Mouse (Mus musculus) limb, embryonic 13.5 days (tissue): ENCODE data around the gene Galr2. TPM values are rescaled to one million over a fixed set of nuclear protein-coding genes. Genes with fewer than 3 reads are reported as not detected.
A peak's percentile ranks its signal among the peaks of the same experiment; 100 is the strongest.

Source experiments
- ATAC-seq: fragments of 200-750 bp; cut with Nextera tagmentation; 2 replicates; pipeline ENCODE4 v1.8.0; 2017; ENCODE audit warnings: low read depth, moderate number of reproducible peaks, moderate TSS enrichment; ENCODE audit not compliant: low FRiP score
- H3K27ac ChIP-seq: fragments of 300-500 bp; sonication (generic); 2 replicates; pipeline ENCODE4 v1.5.1; 2015; ENCODE audit warnings: inconsistent platforms, mild to moderate bottlenecking, moderate library complexity
- H3K27me3 ChIP-seq: fragments of 300-500 bp; sonication (generic); 2 replicates; pipeline ENCODE4 v1.6.1; 2015; ENCODE audit warnings: mild to moderate bottlenecking, inconsistent platforms
- H3K36me3 ChIP-seq: fragments of 300-500 bp; sonication (generic); 2 replicates; pipeline ENCODE4 v1.6.1; 2015; ENCODE audit warnings: inconsistent platforms, mild to moderate bottlenecking, moderate library complexity
- H3K4me1 ChIP-seq: fragments of 300-500 bp; sonication (generic); 2 replicates; pipeline ENCODE4 v1.6.1; 2015; ENCODE audit warnings: inconsistent platforms
- H3K4me2 ChIP-seq: fragments of 300-500 bp; sonication (generic); replicated peaks from 2 replicates; pipeline ENCODE4 v1.6.1; 2015; ENCODE audit warnings: inconsistent platforms, mild to moderate bottlenecking, moderate library complexity
- H3K4me3 ChIP-seq: fragments of 300-500 bp; sonication (generic); 2 replicates; pipeline ENCODE4 v1.5.1; 2015; ENCODE audit warnings: moderate library complexity, mild to moderate bottlenecking, inconsistent platforms
- H3K9ac ChIP-seq: fragments of 300-500 bp; sonication (generic); 2 replicates; pipeline ENCODE4 v1.6.1; 2015; ENCODE audit warnings: mild to moderate bottlenecking, inconsistent platforms
- H3K9me3 ChIP-seq: fragments of 300-500 bp; sonication (generic); 2 replicates; pipeline ENCODE4 v1.6.1; 2016; ENCODE audit warnings: inconsistent platforms
- WGBS: fragments of 180-500 bp; shearing (Covaris S2); methylation state at CpG from one replicate; pipeline ENCODE4 v1.1.7; 2015; 5-methylcytosine and 5-hydroxymethylcytosine counted together
- polyA plus RNA-seq: library from polyadenylated mRNA; unstranded; fragments of >200 nt; fragmentation: Nextera tagmentation; extraction: Ambion mirVana; gene quantifications from 2 replicates; pipeline ENCODE4 v1.2.1, GENCODE M21; 2015

Galr2 gene
- polyA plus RNA-seq, 1 experiment from 2014 or later: 0.18 TPM

DNA sequence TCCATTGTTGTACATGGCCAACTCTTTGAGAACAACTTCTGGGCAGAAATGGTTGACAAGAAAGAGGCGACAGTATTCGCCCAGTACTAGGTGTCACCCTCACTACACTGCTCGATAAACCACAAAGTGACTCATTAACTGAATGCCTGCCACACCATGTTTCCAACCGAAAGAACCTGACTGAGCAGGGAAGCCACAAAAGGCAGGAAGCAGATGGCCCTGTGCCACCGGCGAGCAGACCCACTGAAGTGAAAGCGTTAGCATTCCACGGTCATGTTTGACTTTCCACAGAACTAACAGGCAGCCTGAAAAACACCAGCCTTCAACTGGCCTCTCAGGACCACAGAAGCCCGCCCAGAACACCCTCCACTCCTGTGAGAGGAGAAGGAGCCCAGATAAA, 26.1 kb upstream of the Galr2 start:
- H3K4me3 ChIP-seq: no peak overlapping the region
- no peak overlapping the region for H3K4me2 ChIP-seq
- H3K9me3 ChIP-seq: no peaks in the 10 kb centered on the region
- 81% methylated on average over 9 of the region's 9 CpGs for WGBS
- no peak overlapping the region for H3K9ac ChIP-seq
- peaks cover 99% of the 10 kb centered on the region for H3K36me3 ChIP-seq
- no peak for ATAC-seq
- no peaks in the 10 kb centered on the region for H3K4me1 ChIP-seq
- H3K27me3 ChIP-seq: no peaks in the 10 kb centered on the region
- H3K27ac ChIP-seq: no peak overlapping the region

DNA sequence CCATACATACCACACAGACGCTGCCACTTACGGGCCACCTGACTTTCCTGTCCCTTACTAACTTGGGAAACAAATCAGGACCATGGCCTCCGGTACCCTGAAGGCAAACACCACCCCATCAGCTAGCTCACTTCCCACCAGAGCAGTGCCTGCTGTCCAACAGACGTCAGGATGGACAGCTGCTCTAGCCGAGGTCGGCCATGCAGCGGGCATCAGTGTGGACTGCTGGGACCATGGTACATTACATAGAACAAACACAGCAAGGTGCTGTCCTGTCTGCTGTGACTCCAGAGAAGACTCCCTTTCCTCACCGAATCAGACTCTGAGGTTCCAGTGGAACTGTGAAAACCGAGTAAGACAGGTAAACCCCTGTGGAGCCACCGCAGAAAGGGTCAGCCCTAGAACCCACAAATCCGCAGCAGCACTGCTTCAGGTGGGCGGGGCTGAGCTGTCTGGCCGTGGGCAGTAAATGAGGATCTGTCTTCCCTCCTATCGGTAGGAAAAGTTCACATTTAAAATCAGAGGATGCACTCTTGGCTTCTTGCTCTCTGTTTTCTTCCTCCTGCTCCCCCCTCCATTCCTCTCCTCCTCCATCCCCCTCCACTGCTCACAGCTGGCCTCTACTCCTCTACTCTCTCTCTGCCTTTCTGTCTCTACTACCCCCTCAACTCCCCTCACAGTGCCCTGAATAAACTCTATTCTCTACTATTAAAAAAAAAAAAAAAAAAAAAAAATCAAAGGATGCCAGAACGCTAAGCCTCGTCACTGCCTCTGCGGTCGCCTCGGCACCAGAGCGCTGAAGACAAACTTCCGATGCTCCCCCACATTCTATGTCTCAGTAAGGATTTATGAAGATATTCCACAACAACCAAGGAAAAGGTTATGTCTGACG, 25.4 kb upstream of the Galr2 start:
- Histone ChIP-seq H3K27me3 (no peaks in the 10 kb centered on the region), H3K4me1 (no peaks in the 10 kb centered on the region), H3K9ac (no peak overlapping the region), H3K36me3 (peaks cover 99% of the 10 kb centered on the region), H3K4me3 (no peak overlapping the region), H3K9me3 (no peaks in the 10 kb centered on the region), H3K27ac (peak overlapping the region; percentile 33; the same call in 1 of the 2 replicates), H3K4me2 (no peak overlapping the region)
- ATAC-seq: no peak
- 81% methylated on average over 22 of the region's 22 CpGs for WGBS

DNA sequence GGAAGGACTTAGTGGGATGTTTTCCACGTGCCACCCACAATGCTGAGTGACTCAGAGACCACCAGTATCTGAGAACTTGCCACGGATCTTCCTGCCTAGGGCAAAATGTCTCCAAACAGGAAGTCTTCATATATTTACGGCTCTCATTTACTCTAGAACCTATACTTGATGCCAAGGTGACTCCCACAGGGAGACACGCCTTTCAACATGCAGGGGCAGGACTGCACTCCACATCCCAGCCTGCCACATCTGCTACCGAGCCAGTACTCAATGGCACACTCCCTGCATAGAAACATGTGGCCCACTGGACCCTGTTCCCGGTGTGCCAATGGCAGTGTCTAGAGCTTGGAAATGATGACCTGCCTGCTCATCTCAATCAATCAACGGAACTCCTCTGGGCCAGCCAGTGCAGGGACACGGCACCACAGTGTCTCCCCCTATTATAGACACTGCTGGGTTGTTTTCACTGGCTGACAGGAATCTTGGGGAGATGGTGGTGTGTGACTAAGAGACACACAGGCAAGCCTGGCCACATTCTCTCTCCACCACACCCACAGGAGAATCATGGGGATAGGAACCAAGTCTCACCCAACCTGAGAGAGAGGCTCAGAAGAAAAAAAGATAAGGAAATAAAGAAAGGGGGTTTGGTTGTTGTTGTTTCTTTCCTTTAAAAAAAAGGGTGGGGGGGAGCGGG, 24.6 kb upstream of the Galr2 start:
- H3K4me3 ChIP-seq: no peak overlapping the region
- peaks cover 99% of the 10 kb centered on the region for H3K36me3 ChIP-seq
- ATAC-seq: no peak
- H3K27me3 ChIP-seq: no peaks in the 10 kb centered on the region
- 80% methylated on average over 9 of the region's 9 CpGs for WGBS
- no peaks in the 10 kb centered on the region for H3K9me3 ChIP-seq
- H3K27ac ChIP-seq: no peak overlapping the region
- H3K4me2 ChIP-seq: no peak overlapping the region
- H3K4me1 ChIP-seq: no peaks in the 10 kb centered on the region
- H3K9ac ChIP-seq: no peak overlapping the region

DNA sequence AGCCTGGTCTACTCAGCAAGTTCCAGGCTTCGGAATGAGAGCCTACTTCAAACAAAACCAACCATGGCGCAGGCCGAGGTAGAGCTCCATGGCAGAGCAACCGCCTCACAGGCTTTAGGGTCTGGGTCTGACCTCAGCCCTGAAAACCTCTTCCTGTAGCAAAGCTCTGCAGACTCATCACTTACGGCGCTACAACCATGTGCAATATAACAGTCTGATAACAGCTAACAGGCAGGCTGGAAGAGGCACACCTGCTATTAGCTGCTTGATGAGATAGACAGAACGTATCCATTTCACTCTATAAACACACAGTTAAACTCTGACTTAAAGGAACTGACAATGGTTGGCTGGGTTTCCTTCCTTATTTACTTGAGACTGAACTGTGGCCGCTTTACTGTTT, 21.3 kb upstream of the Galr2 start:
- H3K4me2 ChIP-seq: no peak overlapping the region
- no peak overlapping the region for H3K4me3 ChIP-seq
- WGBS: 91% methylated on average over 8 of the region's 8 CpGs
- no peaks in the 10 kb centered on the region for H3K27me3 ChIP-seq
- H3K36me3 ChIP-seq: peaks cover 99% of the 10 kb centered on the region
- H3K27ac ChIP-seq: no peak overlapping the region
- no peaks in the 10 kb centered on the region for H3K9me3 ChIP-seq
- no peak for ATAC-seq
- no peaks in the 10 kb centered on the region for H3K4me1 ChIP-seq
- H3K9ac ChIP-seq: no peak overlapping the region

DNA sequence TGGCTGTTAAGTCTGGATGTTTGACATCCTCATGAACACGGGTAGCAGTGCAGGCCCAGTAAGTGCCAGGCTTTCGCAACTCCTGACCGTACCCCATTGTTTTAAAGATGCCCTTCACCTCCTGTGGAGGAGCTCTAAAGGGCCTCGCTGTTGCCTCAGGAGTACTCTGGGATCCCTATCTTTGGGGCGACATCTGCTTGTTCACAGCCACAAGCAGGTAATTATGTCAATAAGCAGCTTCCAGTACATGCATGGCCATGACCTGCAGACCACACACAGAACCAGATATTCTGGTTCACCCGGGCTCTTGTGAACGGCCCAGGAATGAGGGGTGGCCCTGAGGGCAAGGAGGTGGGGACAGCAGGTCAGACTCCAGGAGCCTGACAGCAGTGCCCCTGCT, 20.5 kb upstream of the Galr2 start:
- Histone ChIP-seq H3K27me3 (no peaks in the 10 kb centered on the region), H3K9ac (0 out of 2 replicates have a peak overlapping the region, but pooled peaks have one; percentile 6), H3K4me1 (no peaks in the 10 kb centered on the region), H3K36me3 (peaks cover 98% of the 10 kb centered on the region), H3K4me3 (no peak overlapping the region), H3K27ac (no peak overlapping the region), H3K9me3 (no peaks in the 10 kb centered on the region), H3K4me2 (no peak overlapping the region)
- 80% methylated on average over 7 of the region's 7 CpGs for WGBS
- ATAC-seq: no peak

DNA sequence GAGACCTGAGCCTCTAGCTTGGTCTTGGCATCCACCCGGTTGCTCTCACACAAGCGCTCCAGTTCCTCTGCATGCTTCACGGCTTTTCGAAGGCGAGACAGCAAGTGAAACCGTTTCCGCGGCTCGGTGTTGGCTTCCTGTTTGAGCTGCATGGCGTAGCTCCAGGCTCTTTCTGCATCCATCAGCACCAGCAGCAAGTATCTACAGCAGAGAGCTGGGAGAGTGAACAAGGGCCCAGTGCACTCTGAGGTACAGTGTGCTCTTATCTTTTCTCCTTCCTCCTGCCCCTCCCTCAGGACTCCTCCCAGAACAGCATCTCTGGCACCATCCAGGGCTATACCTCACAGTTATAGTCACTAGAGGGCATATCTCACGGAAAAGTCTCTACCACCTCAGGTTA, 15.4 kb upstream of the Galr2 start:
- no peak overlapping the region for H3K4me3 ChIP-seq
- H3K27ac ChIP-seq: no peak overlapping the region
- no peak overlapping the region for H3K4me2 ChIP-seq
- ATAC-seq: no peak
- no peaks in the 10 kb centered on the region for H3K4me1 ChIP-seq
- no peak overlapping the region for H3K9ac ChIP-seq
- no peaks in the 10 kb centered on the region for H3K9me3 ChIP-seq
- WGBS: 92% methylated on average over 11 of the region's 11 CpGs
- H3K36me3 ChIP-seq: peaks cover 97% of the 10 kb centered on the region
- H3K27me3 ChIP-seq: no peaks in the 10 kb centered on the region

DNA sequence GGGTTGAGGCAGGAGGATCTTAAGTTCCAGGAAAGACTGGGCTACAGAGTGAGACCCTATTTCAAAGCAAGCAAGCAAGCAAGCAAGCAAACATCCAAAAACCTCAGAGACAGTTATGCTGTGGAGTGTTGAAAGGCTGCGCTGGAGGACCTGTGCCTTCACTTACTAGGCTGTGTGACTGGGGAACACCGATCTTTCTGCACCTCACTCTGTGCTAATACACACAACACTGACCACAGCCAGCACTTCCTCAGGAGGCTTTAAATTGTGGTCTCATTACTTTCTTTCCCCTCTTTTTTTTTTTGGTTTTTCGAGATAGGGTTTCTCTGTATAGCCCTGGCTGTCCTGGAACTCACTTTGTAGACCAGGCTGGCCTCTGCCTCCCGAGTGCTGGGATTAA, 14.9 kb upstream of the Galr2 start:
- H3K4me3 ChIP-seq: no peak overlapping the region
- no peak for ATAC-seq
- peaks cover 97% of the 10 kb centered on the region for H3K36me3 ChIP-seq
- H3K9me3 ChIP-seq: no peaks in the 10 kb centered on the region
- H3K4me2 ChIP-seq: no peak overlapping the region
- H3K27me3 ChIP-seq: no peaks in the 10 kb centered on the region
- no peaks in the 10 kb centered on the region for H3K4me1 ChIP-seq
- H3K9ac ChIP-seq: no peak overlapping the region
- 91% methylated on average over 4 of the region's 4 CpGs for WGBS
- H3K27ac ChIP-seq: no peak overlapping the region

DNA sequence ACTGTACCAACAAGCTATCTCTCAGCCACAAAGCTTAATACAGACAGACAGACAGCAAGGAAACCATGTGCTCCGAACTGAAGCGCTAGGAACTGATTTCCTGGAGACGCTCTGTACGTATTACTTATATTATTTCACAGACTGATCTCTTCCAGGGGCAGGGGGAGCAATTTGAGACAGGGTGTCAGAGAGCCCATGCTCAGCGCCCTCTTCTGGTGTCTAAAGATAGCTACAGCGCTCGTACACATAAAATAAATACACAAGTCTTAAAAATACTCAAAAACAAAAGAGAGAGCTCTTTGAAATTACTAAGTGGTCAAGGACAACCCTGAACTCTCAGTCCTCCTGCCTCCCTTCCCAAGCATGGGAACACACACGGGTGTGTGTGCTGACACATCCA, 13.1 kb upstream of the Galr2 start:
- no peak overlapping the region for H3K27ac ChIP-seq
- peaks cover 12% of the 10 kb centered on the region for H3K4me1 ChIP-seq
- H3K9ac ChIP-seq: no peak overlapping the region
- H3K9me3 ChIP-seq: no peaks in the 10 kb centered on the region
- no peaks in the 10 kb centered on the region for H3K27me3 ChIP-seq
- H3K4me3 ChIP-seq: no peak overlapping the region
- H3K4me2 ChIP-seq: no peak overlapping the region
- H3K36me3 ChIP-seq: peaks cover 90% of the 10 kb centered on the region
- WGBS: 86% methylated on average over 8 of the region's 8 CpGs
- ATAC-seq: no peak

DNA sequence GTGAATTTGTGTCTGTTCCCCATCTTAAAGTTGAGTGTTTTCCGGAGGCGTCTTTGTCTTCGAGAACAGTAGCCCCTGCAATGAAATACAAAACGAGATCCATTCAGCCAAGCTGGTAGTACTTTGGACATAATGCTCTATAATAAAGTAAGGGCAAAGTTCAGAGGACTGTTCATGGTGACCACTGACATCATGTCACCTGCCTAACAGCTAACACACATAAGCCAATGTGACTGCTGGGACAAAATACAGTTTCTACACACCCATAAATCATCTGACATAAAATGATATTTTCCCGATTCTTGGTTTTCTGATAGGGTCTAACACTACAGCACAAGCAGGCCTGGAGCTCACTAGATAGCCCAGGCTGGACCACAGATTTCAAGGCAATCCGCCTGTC, 12.4 kb upstream of the Galr2 start:
- ATAC-seq: no peak
- H3K4me3 ChIP-seq: no peak overlapping the region
- peaks cover 17% of the 10 kb centered on the region for H3K4me1 ChIP-seq
- no peak overlapping the region for H3K9ac ChIP-seq
- no peak overlapping the region for H3K27ac ChIP-seq
- WGBS: 91% methylated on average over 6 of the region's 6 CpGs
- H3K27me3 ChIP-seq: no peaks in the 10 kb centered on the region
- no peaks in the 10 kb centered on the region for H3K9me3 ChIP-seq
- no peak overlapping the region for H3K4me2 ChIP-seq
- peaks cover 83% of the 10 kb centered on the region for H3K36me3 ChIP-seq

DNA sequence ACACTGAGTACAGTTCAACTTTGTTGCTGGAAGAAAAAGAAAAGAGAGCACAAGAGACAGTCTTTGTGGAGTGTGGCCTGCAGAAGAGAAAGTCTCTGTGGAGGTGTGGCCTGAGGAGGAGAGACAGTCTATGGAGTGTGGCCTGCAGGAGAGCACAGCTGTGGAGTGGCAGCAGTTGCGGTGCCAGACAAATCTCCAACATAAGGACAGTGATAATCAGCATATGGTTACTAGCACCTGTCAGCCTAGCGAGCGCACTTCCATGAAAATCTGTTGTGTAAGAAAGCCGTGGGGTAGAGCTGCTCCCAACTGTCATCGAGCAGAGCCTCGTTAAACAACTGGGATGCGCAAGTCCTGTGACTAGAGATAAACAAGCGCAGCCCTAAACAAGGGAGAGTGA, 11.2 kb upstream of the Galr2 start:
- Histone ChIP-seq H3K4me3 (no peak overlapping the region), H3K27me3 (no peaks in the 10 kb centered on the region), H3K4me2 (no peak overlapping the region), H3K9ac (no peak overlapping the region), H3K9me3 (no peaks in the 10 kb centered on the region), H3K27ac (no peak overlapping the region), H3K4me1 (peaks cover 20% of the 10 kb centered on the region), H3K36me3 (peaks cover 71% of the 10 kb centered on the region)
- ATAC-seq: no peak
- WGBS: 90% methylated on average over 8 of the region's 8 CpGs

DNA sequence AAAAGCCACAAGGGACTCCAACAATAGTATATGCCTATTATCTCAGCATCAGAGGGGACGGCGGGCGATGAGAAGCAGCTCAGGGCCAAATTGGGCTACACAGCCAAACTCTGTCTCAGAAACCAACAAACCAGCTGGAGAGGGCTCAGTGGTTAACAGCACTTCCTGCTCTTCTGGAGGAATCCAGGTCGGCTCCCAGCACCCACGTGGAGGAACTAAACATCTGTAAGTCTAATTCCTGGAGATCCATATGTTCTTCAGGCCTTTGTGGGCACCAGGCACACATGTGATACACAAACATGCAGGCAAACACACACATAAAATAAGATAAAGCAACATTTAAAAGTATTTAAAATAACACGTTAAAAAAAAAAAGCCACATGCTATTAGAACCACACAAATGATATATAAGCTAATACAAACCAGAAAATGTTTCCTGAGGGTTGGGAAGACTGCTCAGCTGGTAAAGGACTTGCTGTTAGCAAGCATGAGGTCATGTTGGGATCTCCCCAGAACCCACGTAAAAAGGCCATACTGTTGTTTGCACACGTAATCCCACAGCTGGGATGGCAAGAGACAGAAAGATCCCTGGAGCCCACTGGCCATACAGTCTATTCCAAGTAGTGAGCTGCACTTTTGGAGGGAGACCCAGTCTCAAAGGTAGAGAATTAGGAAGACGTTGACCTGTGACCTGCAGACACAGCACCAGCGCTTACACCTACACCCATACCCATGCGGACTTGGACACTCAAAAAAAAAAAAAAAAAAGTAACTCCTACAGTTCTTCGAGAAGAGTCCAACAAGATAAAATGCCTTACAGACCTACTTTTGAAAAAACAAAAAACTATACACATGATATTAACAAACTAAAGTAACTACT, 7.9 kb upstream of the Galr2 start:
- Histone ChIP-seq H3K4me2 (peak overlapping the region; percentile 89), H3K36me3 (peaks cover 40% of the 10 kb centered on the region), H3K27me3 (no peaks in the 10 kb centered on the region), H3K9ac (peak overlapping the region; percentile 97), H3K27ac (no peak overlapping the region), H3K9me3 (no peaks in the 10 kb centered on the region), H3K4me1 (peaks cover 23% of the 10 kb centered on the region), H3K4me3 (peak overlapping the region; percentile 98)
- no peak for ATAC-seq
- 46% methylated on average over 12 of the region's 12 CpGs for WGBS
